Mouse (Mus musculus) heart, embryonic 11.5 days (tissue): ENCODE measurements around the gene Mrap2. TPM values are rescaled to one million over a fixed set of nuclear protein-coding genes. Genes with fewer than 3 reads are reported as not detected.
A peak's percentile ranks its signal among the peaks of the same experiment; 100 is the strongest.

Source experiments
- ATAC-seq: fragments of 200-750 bp; cut with Nextera tagmentation; replicated peaks from 2 replicates; pipeline ENCODE4 v1.8.0; 2017; ENCODE audit warnings: moderate library complexity; ENCODE audit not compliant: insufficient number of reproducible peaks, low FRiP score, low TSS enrichment
- H3K27ac ChIP-seq: fragments of 300-500 bp; sonication (generic); 2 replicates; pipeline ENCODE4 v1.5.1; 2014; ENCODE audit warnings: mild to moderate bottlenecking, low read depth, low read length
- H3K27me3 ChIP-seq: fragments of 300-500 bp; sonication (generic); 2 replicates; pipeline ENCODE4 v1.6.1; 2014; ENCODE audit warnings: mild to moderate bottlenecking, low read length, mixed read lengths; ENCODE audit not compliant: control insufficient read depth, insufficient read depth
- H3K36me3 ChIP-seq: fragments of 300-500 bp; sonication (generic); 2 replicates; pipeline ENCODE4 v1.6.1; 2014; ENCODE audit warnings: mild to moderate bottlenecking, low read length, moderate library complexity, mixed read lengths; ENCODE audit not compliant: control insufficient read depth, insufficient read depth
- H3K4me1 ChIP-seq: fragments of 300-500 bp; sonication (generic); 2 replicates; pipeline ENCODE4 v1.6.1; 2014; ENCODE audit warnings: low read length; ENCODE audit not compliant: control insufficient read depth, insufficient read depth
- H3K4me2 ChIP-seq: fragments of 300-500 bp; sonication (generic); 2 replicates; pipeline ENCODE4 v1.6.1; 2014; ENCODE audit warnings: mild to moderate bottlenecking, moderate library complexity
- H3K4me3 ChIP-seq: fragments of 300-500 bp; sonication (generic); 2 replicates; pipeline ENCODE4 v1.5.1; 2014; ENCODE audit warnings: low read depth, low read length
- H3K9ac ChIP-seq: fragments of 300-500 bp; sonication (generic); 2 replicates; pipeline ENCODE4 v1.6.1; 2014; ENCODE audit warnings: mild to moderate bottlenecking, low read depth, low read length, moderate library complexity
- H3K9me3 ChIP-seq: fragments of 300-500 bp; sonication (generic); replicated peaks from 2 replicates; pipeline ENCODE4 v1.6.1; 2016; ENCODE audit warnings: low read length; ENCODE audit not compliant: control insufficient read depth
- WGBS: fragments of 180-500 bp; shearing (Covaris S2); extraction: QIAGEN DNeasy Blood & Tissue Kit; methylation state at CpG from one replicate; pipeline ENCODE4 v1.1.7; 2014; ENCODE audit not compliant: insufficient replicate concordance; 5-methylcytosine and 5-hydroxymethylcytosine counted together
- polyA plus RNA-seq: library from polyadenylated mRNA; unstranded; fragments of >200 nt; fragmentation: Nextera tagmentation; extraction: Ambion mirVana; gene quantifications from 2 replicates; pipeline ENCODE4 v1.2.1, GENCODE M21; 2014

The Mrap2 gene
- polyA plus RNA-seq, 1 experiment from 2014 or later = not detected

GRCm38 (mm10) chr9:87135765-87136558 is 8.1 kb upstream of the Mrap2 start:
- no peak for ATAC-seq
- WGBS = 55% methylated on average over 14 of the region's 14 CpGs
- no peak overlapping the region for H3K4me3 ChIP-seq
- no peak overlapping the region for H3K27ac ChIP-seq
- no peaks in the 10 kb centered on the region for H3K4me1 ChIP-seq
- H3K4me2 ChIP-seq = no peak overlapping the region
- H3K36me3 ChIP-seq = no peaks in the 10 kb centered on the region
- no peak overlapping the region for H3K9ac ChIP-seq
- H3K27me3 ChIP-seq = 0 out of 2 replicates have a peak, but pooled peaks cover 3% of the 10 kb centered on the region
- H3K9me3 ChIP-seq = no peaks in the 10 kb centered on the region

GRCm38 (mm10) chr9:87143076-87143475 is 1.0 kb upstream of the Mrap2 start:
- no peaks in the 10 kb centered on the region for H3K36me3 ChIP-seq
- peaks cover 9% of the 10 kb centered on the region; the same call in 1 of the 2 replicates for H3K4me1 ChIP-seq
- H3K4me2 ChIP-seq = no peak overlapping the region
- no peak overlapping the region for H3K27ac ChIP-seq
- ATAC-seq = no peak
- H3K4me3 ChIP-seq = no peak overlapping the region
- WGBS = 68% methylated on average over 3 of the region's 3 CpGs
- no peak overlapping the region for H3K9ac ChIP-seq
- no peaks in the 10 kb centered on the region for H3K9me3 ChIP-seq
- H3K27me3 ChIP-seq = peaks cover 35% of the 10 kb centered on the region

GRCm38 (mm10) chr9:87144532-87144931 is 426 bp downstream of the Mrap2 start:
- H3K9ac ChIP-seq = 0 out of 2 replicates have a peak overlapping the region, but pooled peaks have one; percentile 28
- peak overlapping the region; percentile 43 for H3K4me3 ChIP-seq
- no peaks in the 10 kb centered on the region for H3K9me3 ChIP-seq
- peaks cover 9% of the 10 kb centered on the region; the same call in 1 of the 2 replicates for H3K4me1 ChIP-seq
- H3K27ac ChIP-seq = no peak overlapping the region
- peaks cover 35% of the 10 kb centered on the region for H3K27me3 ChIP-seq
- no peak for ATAC-seq
- WGBS = 3% methylated on average over 19 of the region's 19 CpGs
- no peaks in the 10 kb centered on the region for H3K36me3 ChIP-seq
- peak overlapping the region; percentile 77 for H3K4me2 ChIP-seq

GRCm38 (mm10) chr9:87145180-87145579 is 1.1 kb downstream of the Mrap2 start:
- Histone ChIP-seq H3K4me3 (peak overlapping the region; percentile 43), H3K9me3 (no peaks in the 10 kb centered on the region), H3K4me1 (peaks cover 9% of the 10 kb centered on the region; the same call in 1 of the 2 replicates), H3K27me3 (peaks cover 35% of the 10 kb centered on the region), H3K27ac (no peak overlapping the region), H3K9ac (no peak overlapping the region), H3K36me3 (no peaks in the 10 kb centered on the region), H3K4me2 (peak overlapping the region; percentile 77)
- no peak for ATAC-seq
- WGBS = 6% methylated on average over 15 of the region's 15 CpGs

GRCm38 (mm10) chr9:87145671-87146070 is 1.6 kb downstream of the Mrap2 start:
- Histone ChIP-seq H3K4me2 (no peak overlapping the region), H3K4me1 (peaks cover 9% of the 10 kb centered on the region; the same call in 1 of the 2 replicates), H3K36me3 (no peaks in the 10 kb centered on the region), H3K9ac (no peak overlapping the region), H3K4me3 (no peak overlapping the region), H3K27ac (no peak overlapping the region), H3K9me3 (no peaks in the 10 kb centered on the region), H3K27me3 (peaks cover 32% of the 10 kb centered on the region)
- ATAC-seq = no peak
- WGBS = 31% methylated on average over 11 of the region's 11 CpGs

- Histone ChIP-seq H3K4me3 (no peak overlapping the region), H3K9ac (no peak overlapping the region), H3K4me1 (peaks cover 9% of the 10 kb centered on the region; the same call in 1 of the 2 replicates), H3K27me3 (peaks cover 32% of the 10 kb centered on the region), H3K36me3 (no peaks in the 10 kb centered on the region), H3K4me2 (no peak overlapping the region), H3K9me3 (no peaks in the 10 kb centered on the region), H3K27ac (no peak overlapping the region)
- ATAC-seq = no peak
- WGBS = 72% methylated on average over 4 of the region's 4 CpGs
Measured at GRCm38 (mm10) chr9:87146400-87146799, 2.3 kb downstream of the Mrap2 start.

- Histone ChIP-seq H3K27ac (no peak overlapping the region), H3K4me1 (peaks cover 9% of the 10 kb centered on the region; the same call in 1 of the 2 replicates)
- 67% methylated on average over 2 of the region's 2 CpGs for WGBS
Measured at GRCm38 (mm10) chr9:87147927-87148326, 3.8 kb downstream of the Mrap2 start.

GRCm38 (mm10) chr9:87152641-87153325 is 8.7 kb downstream of the Mrap2 start:
- no peaks in the 10 kb centered on the region for H3K9me3 ChIP-seq
- no peak for ATAC-seq
- no peak overlapping the region for H3K4me2 ChIP-seq

More at GRCm38 (mm10) chr9:87147927-87148326, 3.8 kb downstream of the Mrap2 start:
- Histone ChIP-seq H3K9ac (no peak overlapping the region), H3K4me3 (no peak overlapping the region), H3K4me2 (no peak overlapping the region), H3K27me3 (peaks cover 32% of the 10 kb centered on the region), H3K9me3 (no peaks in the 10 kb centered on the region), H3K36me3 (no peaks in the 10 kb centered on the region)
- ATAC-seq = no peak

More at GRCm38 (mm10) chr9:87152641-87153325, 8.7 kb downstream of the Mrap2 start:
- H3K36me3 ChIP-seq = no peaks in the 10 kb centered on the region
- no peak overlapping the region for H3K9ac ChIP-seq
- no peaks in the 10 kb centered on the region for H3K27me3 ChIP-seq
- no peak overlapping the region for H3K27ac ChIP-seq
- H3K4me3 ChIP-seq = no peak overlapping the region
- 100% methylated on average over 1 of the region's 1 CpGs for WGBS
- no peaks in the 10 kb centered on the region for H3K4me1 ChIP-seq
